ENCODE assay signal across 14 mouse cellular contexts in genomic region chr19:37343899-37344298, GRCm38 (mm10).
"Had no signal": no experiment of that assay in that cellular context is flagged by ENCODE, and none has a peak within 500 bp of the region (broad histone marks: within the 10 kb centered on the region; RNA-seq: fewer than 3 reads in every experiment).

No protein-coding gene starts in this region.

- DNase-seq: kidney, adult 9 months; kidney, postnatal 36 days; lung, adult 2 months; lung, postnatal 36 days; thymus, postnatal 36 days had no signal

- H3K4me2 ChIP-seq: liver, embryonic 11.5 days; liver, embryonic 15.5 days; midbrain, embryonic 13.5 days; neural tube, embryonic 15.5 days had no signal

- H3K27ac ChIP-seq: layer of hippocampus, adult 2 months; left cerebral cortex, adult 2 months; limb, embryonic 10.5 days; liver, embryonic 15.5 days; midbrain, embryonic 13.5 days; neural tube, embryonic 15.5 days had no signal

- H3K27me3 ChIP-seq: liver, embryonic 15.5 days; midbrain, embryonic 13.5 days; neural tube, embryonic 15.5 days had no signal

- ATAC-seq: lung, postnatal 0 days; midbrain, embryonic 13.5 days had no signal

- H3K9ac ChIP-seq: liver, embryonic 15.5 days; midbrain, embryonic 13.5 days; neural tube, embryonic 15.5 days had no signal

- H3K36me3 ChIP-seq: limb, embryonic 10.5 days; liver, embryonic 15.5 days; midbrain, embryonic 13.5 days; neural tube, embryonic 15.5 days had no signal

- H3K4me3 ChIP-seq: layer of hippocampus, adult 2 months; left cerebral cortex, adult 2 months; limb, embryonic 10.5 days; liver, embryonic 15.5 days; midbrain, embryonic 13.5 days; myocyte; neural tube, embryonic 15.5 days had no signal

- H3K9me3 ChIP-seq: limb, embryonic 10.5 days; liver, embryonic 15.5 days; midbrain, embryonic 13.5 days; neural tube, embryonic 15.5 days had no signal

- H3K4me1 ChIP-seq: liver, embryonic 15.5 days; midbrain, embryonic 13.5 days; neural tube, embryonic 15.5 days had no signal
